Comparison of ENCODE assay signal across 8 mouse cellular contexts in genomic region chr4:41740380-41741157, GRCm38 (mm10). TPM values are rescaled to one million over a fixed set of nuclear protein-coding genes. Genes with fewer than 3 reads are reported as not detected.
DNase-seq lines count a peak whose midpoint lies in the region; ATAC-seq lines count a peak whose summit lies in the region.

No protein-coding gene starts in this region.

- peak; percentile 80 for ATAC-seq in forebrain, embryonic 15.5 days (replicated peaks)
- peak; percentile 85 for ATAC-seq in intestine, embryonic 16.5 days
- ATAC-seq in liver, embryonic 16.5 days (ENCODE audit: low read depth), result peak; percentile 76
- peak; percentile 47 for ATAC-seq in neutrophil, adult 5-6 weeks (ENCODE audit: extremely low read depth, insufficient number of reproducible peaks, low FRiP score, poor library complexity, severe bottlenecking)

- H3K27me3 ChIP-seq in forebrain, embryonic 15.5 days, result no peaks in the 10 kb centered on the region
- H3K27me3 ChIP-seq in intestine, embryonic 16.5 days (replicated peaks; ENCODE audit: control insufficient read depth, insufficient read depth, low read length), result no peaks in the 10 kb centered on the region
- H3K27me3 ChIP-seq in liver, embryonic 16.5 days (ENCODE audit: control insufficient read depth, insufficient read depth, low read depth, low read length), result no peaks in the 10 kb centered on the region

- peaks cover 8% of the 10 kb centered on the region; the same call in 1 of the 2 replicates for H3K4me1 ChIP-seq in brown adipose tissue, adult 24 weeks (ENCODE audit: control insufficient read depth, insufficient read depth, insufficient read length, low read length)
- H3K4me1 ChIP-seq in forebrain, embryonic 15.5 days, result peaks cover 24% of the 10 kb centered on the region
- H3K4me1 ChIP-seq in intestine, embryonic 16.5 days (ENCODE audit: control insufficient read depth, insufficient read depth, low read length), result peaks cover 10% of the 10 kb centered on the region
- peaks cover 15% of the 10 kb centered on the region for H3K4me1 ChIP-seq in liver, embryonic 16.5 days (ENCODE audit: control insufficient read depth, low read depth, low read length)

- H3K4me3 ChIP-seq in brown adipose tissue, adult 24 weeks (ENCODE audit: insufficient read depth, low read depth, low read length), result peak overlapping the region; percentile 93
- peak overlapping the region; percentile 81 for H3K4me3 ChIP-seq in forebrain, embryonic 15.5 days
- H3K4me3 ChIP-seq in intestine, embryonic 16.5 days (ENCODE audit: low read length), result peak overlapping the region; percentile 74
- peak overlapping the region; percentile 73 for H3K4me3 ChIP-seq in liver, embryonic 16.5 days (ENCODE audit: low read depth, low read length)

- peak overlapping the region; percentile 77 for H3K9ac ChIP-seq in forebrain, embryonic 15.5 days (replicated peaks)
- peak overlapping the region; percentile 85 for H3K9ac ChIP-seq in intestine, embryonic 16.5 days (ENCODE audit: low read depth, low read length)
- H3K9ac ChIP-seq in liver, embryonic 16.5 days (ENCODE audit: low read depth, low read length), result peak overlapping the region; percentile 74

- H3K4me2 ChIP-seq in forebrain, embryonic 15.5 days (replicated peaks), result peak overlapping the region; percentile 88
- H3K4me2 ChIP-seq in intestine, embryonic 16.5 days (ENCODE audit: low read depth, low read length), result peak overlapping the region; percentile 68
- peak overlapping the region; percentile 97 for H3K4me2 ChIP-seq in liver, embryonic 16.5 days (ENCODE audit: low read depth, low read length)

- H3K36me3 ChIP-seq in forebrain, embryonic 15.5 days, result peaks cover 5% of the 10 kb centered on the region; the same call in 1 of the 2 replicates
- H3K36me3 ChIP-seq in intestine, embryonic 16.5 days (ENCODE audit: control insufficient read depth, insufficient read depth, low read length), result 0 out of 2 replicates have a peak, but pooled peaks cover 3% of the 10 kb centered on the region
- H3K36me3 ChIP-seq in liver, embryonic 16.5 days (ENCODE audit: control insufficient read depth, insufficient read depth), result no peaks in the 10 kb centered on the region

- WGBS in forebrain, embryonic 15.5 days, result under 1% methylated on average over 48 of the region's 48 CpGs
- 1% methylated on average over 48 of the region's 48 CpGs for WGBS in intestine, embryonic 16.5 days
- under 1% methylated on average over 48 of the region's 48 CpGs for WGBS in liver, embryonic 16.5 days (ENCODE audit: insufficient replicate concordance)

- DNase-seq in layer of hippocampus, adult 11-12 months (ENCODE audit: low spot score), result peak; percentile 78
- no peak for DNase-seq in layer of hippocampus, postnatal 36 days
- no peak for DNase-seq in c-Kit-positive CD71-positive TER-119-positive erythroid progenitor cells, embryonic 14.5 days (ENCODE audit: low spot score)

- peak overlapping the region; percentile 77 for H3K27ac ChIP-seq in brown adipose tissue, adult 24 weeks (replicated peaks; ENCODE audit: low read depth, low read length)
- peak overlapping the region; percentile 80 for H3K27ac ChIP-seq in forebrain, embryonic 15.5 days (replicated peaks)
- H3K27ac ChIP-seq in intestine, embryonic 16.5 days (ENCODE audit: low read length), result peak overlapping the region; percentile 89
- H3K27ac ChIP-seq in liver, embryonic 16.5 days (ENCODE audit: low read length), result peak overlapping the region; percentile 77

- H3K9me3 ChIP-seq in forebrain, embryonic 15.5 days, result no peaks in the 10 kb centered on the region
- no peaks in the 10 kb centered on the region for H3K9me3 ChIP-seq in intestine, embryonic 16.5 days (ENCODE audit: control insufficient read depth, low read length)
- no peaks in the 10 kb centered on the region for H3K9me3 ChIP-seq in liver, embryonic 16.5 days (replicated peaks; ENCODE audit: control insufficient read depth, low read length)

RNA-seq across cellular contexts. Expression of gene Arid3c, which starts 9.6 kb away (rescaled TPM):
- not detected for total RNA-seq in layer of hippocampus, postnatal 36 days (2021)
- polyA plus RNA-seq in brown adipose tissue, adult 24 weeks (2012; ENCODE audit: insufficient read depth, insufficient read length, missing spikeins), result not detected in 2 replicates
- 0.13 and 0.18 TPM in 2 replicates for polyA plus RNA-seq in forebrain, embryonic 15.5 days (2015; fragmentation: Nextera tagmentation; extraction: Ambion mirVana)
- polyA plus RNA-seq in intestine, embryonic 16.5 days (2015; fragmentation: Nextera tagmentation; extraction: Ambion mirVana), result not detected in 2 replicates
- not detected in 2 replicates for polyA plus RNA-seq in liver, embryonic 16.5 days (2015; fragmentation: Nextera tagmentation; extraction: Ambion mirVana)
- total RNA-seq in neutrophil, adult 5-6 weeks (2017), result not detected in 2 replicates

RNA-seq across cellular contexts. Expression of gene Galt, which starts 14.5 kb away (rescaled TPM):
- 10 to 100 TPM; 51.5 to 52.1 TPM for total RNA-seq in layer of hippocampus, postnatal 36 days (2021)
- polyA plus RNA-seq in brown adipose tissue, adult 24 weeks (2012; ENCODE audit: insufficient read depth, insufficient read length, missing spikeins), result 30.4 and 38.3 TPM in 2 replicates
- polyA plus RNA-seq in forebrain, embryonic 15.5 days (2015; fragmentation: Nextera tagmentation; extraction: Ambion mirVana), result 22.7 and 23.5 TPM in 2 replicates
- 93.4 and 103 TPM in 2 replicates for polyA plus RNA-seq in intestine, embryonic 16.5 days (2015; fragmentation: Nextera tagmentation; extraction: Ambion mirVana)
- 34.7 and 40.8 TPM in 2 replicates for polyA plus RNA-seq in liver, embryonic 16.5 days (2015; fragmentation: Nextera tagmentation; extraction: Ambion mirVana)
- 34.1 and 37.4 TPM in 2 replicates for total RNA-seq in neutrophil, adult 5-6 weeks (2017)

RNA-seq across cellular contexts. Expression of gene Sigmar1, which starts 15.4 kb away (rescaled TPM):
- total RNA-seq in layer of hippocampus, postnatal 36 days (2021), result 10 to 100 TPM; 38.6 to 41.1 TPM
- polyA plus RNA-seq in brown adipose tissue, adult 24 weeks (2012; ENCODE audit: insufficient read depth, insufficient read length, missing spikeins), result 44.1 and 48.4 TPM in 2 replicates
- polyA plus RNA-seq in forebrain, embryonic 15.5 days (2015; fragmentation: Nextera tagmentation; extraction: Ambion mirVana), result 46.3 and 46.5 TPM in 2 replicates
- polyA plus RNA-seq in intestine, embryonic 16.5 days (2015; fragmentation: Nextera tagmentation; extraction: Ambion mirVana), result 105 and 111 TPM in 2 replicates
- 50.6 and 57.0 TPM in 2 replicates for polyA plus RNA-seq in liver, embryonic 16.5 days (2015; fragmentation: Nextera tagmentation; extraction: Ambion mirVana)
- total RNA-seq in neutrophil, adult 5-6 weeks (2017), result 17.9 and 20.7 TPM in 2 replicates

RNA-seq across cellular contexts. Expression of gene Dctn3, which starts 17.6 kb away (rescaled TPM):
- total RNA-seq in layer of hippocampus, postnatal 36 days (2021), result 100 to 1,000 TPM; 143 to 154 TPM
- 111 and 118 TPM in 2 replicates for polyA plus RNA-seq in brown adipose tissue, adult 24 weeks (2012; ENCODE audit: insufficient read depth, insufficient read length, missing spikeins)
- polyA plus RNA-seq in forebrain, embryonic 15.5 days (2015; fragmentation: Nextera tagmentation; extraction: Ambion mirVana), result 304 and 307 TPM in 2 replicates
- polyA plus RNA-seq in intestine, embryonic 16.5 days (2015; fragmentation: Nextera tagmentation; extraction: Ambion mirVana), result 136 and 143 TPM in 2 replicates
- 56.9 and 62.0 TPM in 2 replicates for polyA plus RNA-seq in liver, embryonic 16.5 days (2015; fragmentation: Nextera tagmentation; extraction: Ambion mirVana)
- total RNA-seq in neutrophil, adult 5-6 weeks (2017), result 52.5 and 75.5 TPM in 2 replicates

RNA-seq across cellular contexts. Expression of gene Rpp25l, which starts 27.2 kb away (rescaled TPM):
- 10 to 100 TPM; 30.0 to 33.1 TPM for total RNA-seq in layer of hippocampus, postnatal 36 days (2021)
- polyA plus RNA-seq in brown adipose tissue, adult 24 weeks (2012; ENCODE audit: insufficient read depth, insufficient read length, missing spikeins), result 9.0 and 13.5 TPM in 2 replicates
- polyA plus RNA-seq in forebrain, embryonic 15.5 days (2015; fragmentation: Nextera tagmentation; extraction: Ambion mirVana), result 58.0 and 70.0 TPM in 2 replicates
- 57.5 and 64.9 TPM in 2 replicates for polyA plus RNA-seq in intestine, embryonic 16.5 days (2015; fragmentation: Nextera tagmentation; extraction: Ambion mirVana)
- 27.1 and 27.2 TPM in 2 replicates for polyA plus RNA-seq in liver, embryonic 16.5 days (2015; fragmentation: Nextera tagmentation; extraction: Ambion mirVana)
- total RNA-seq in neutrophil, adult 5-6 weeks (2017), result 14.4 and 15.5 TPM in 2 replicates
